18 mouse cellular contexts compared by ENCODE assay signal in genomic region chr7:145048481-145048877, GRCm38 (mm10).
A peak's percentile ranks its signal among the peaks of the same experiment; 100 is the strongest.
DNase-seq lines count a peak whose midpoint lies in the region; ATAC-seq and TF ChIP-seq lines count a peak whose summit lies in the region.
"Had no signal": no experiment of that assay in that cellular context is flagged by ENCODE, and none has a peak within 500 bp of the region (broad histone marks: within the 10 kb centered on the region; RNA-seq: fewer than 3 reads in every experiment).

No protein-coding gene starts in this region.

- DNase-seq in liver, adult 2 months (ENCODE audit: extremely low read depth, low read depth, low spot score) = no peak
- no peak for DNase-seq in liver, embryonic 11.5 days (ENCODE audit: low spot score)
- DNase-seq in lung, postnatal 14 days = no peak
- DNase-seq in lung, postnatal 25 days (ENCODE audit: low spot score) = peak; percentile 43
- DNase-seq in hindbrain, embryonic 10.5 days (ENCODE audit: low spot score) = no peak
- DNase-seq: cerebellum, adult 2 months; cerebellum, postnatal 10 days; gastrocnemius, adult 2 months; gastrocnemius, postnatal 25 days had no signal

- H3K36me3 ChIP-seq in heart, embryonic 13.5 days = no peaks in the 10 kb centered on the region
- no peaks in the 10 kb centered on the region for H3K36me3 ChIP-seq in heart, embryonic 11.5 days (ENCODE audit: control insufficient read depth, insufficient read depth, low read length)
- H3K36me3 ChIP-seq in liver, adult 2 months (ENCODE audit: control insufficient read depth, insufficient read depth, low read length) = no peaks in the 10 kb centered on the region
- H3K36me3 ChIP-seq in liver, embryonic 11.5 days (ENCODE audit: control insufficient read depth, insufficient read depth, low read length) = no peaks in the 10 kb centered on the region
- no peaks in the 10 kb centered on the region for H3K36me3 ChIP-seq in lung, embryonic 15.5 days
- no peaks in the 10 kb centered on the region for H3K36me3 ChIP-seq in hindbrain, embryonic 10.5 days
- H3K36me3 ChIP-seq: embryonic facial prominence, embryonic 10.5 days; heart, embryonic 12.5 days; hindbrain, embryonic 15.5 days had no signal

- peak overlapping the region; percentile 74 for H3K27ac ChIP-seq in heart, embryonic 13.5 days (replicated peaks)
- no peak overlapping the region for H3K27ac ChIP-seq in heart, embryonic 11.5 days (ENCODE audit: low read depth, low read length)
- H3K27ac ChIP-seq in liver, adult 2 months (replicated peaks; ENCODE audit: insufficient read depth, low read depth, low read length) = peak overlapping the region; percentile 13; the same call in 1 of the 2 replicates
- no peak overlapping the region for H3K27ac ChIP-seq in liver, embryonic 11.5 days (ENCODE audit: low read depth, low read length)
- peak overlapping the region; percentile 66 for H3K27ac ChIP-seq in lung, embryonic 15.5 days
- H3K27ac ChIP-seq in hindbrain, embryonic 10.5 days = no peak overlapping the region; the same call in 1 of the 2 replicates
- H3K27ac ChIP-seq: forebrain, embryonic 13.5 days; gastrocnemius, adult 2 months; hindbrain, embryonic 15.5 days had no signal

- no peak overlapping the region for H3K4me2 ChIP-seq in heart, embryonic 13.5 days
- no peak overlapping the region for H3K4me2 ChIP-seq in heart, embryonic 11.5 days
- no peak overlapping the region for H3K4me2 ChIP-seq in liver, embryonic 11.5 days
- no peak overlapping the region for H3K4me2 ChIP-seq in lung, embryonic 15.5 days
- H3K4me2 ChIP-seq: forebrain, embryonic 13.5 days; heart, embryonic 12.5 days; hindbrain, embryonic 15.5 days had no signal

- H3K9me3 ChIP-seq in heart, embryonic 13.5 days = no peaks in the 10 kb centered on the region
- H3K9me3 ChIP-seq in heart, embryonic 11.5 days (replicated peaks; ENCODE audit: control insufficient read depth, low read length) = no peaks in the 10 kb centered on the region
- H3K9me3 ChIP-seq in liver, embryonic 11.5 days (ENCODE audit: control insufficient read depth, low read length) = no peaks in the 10 kb centered on the region
- no peaks in the 10 kb centered on the region for H3K9me3 ChIP-seq in lung, embryonic 15.5 days
- H3K9me3 ChIP-seq in hindbrain, embryonic 10.5 days = no peaks in the 10 kb centered on the region
- H3K9me3 ChIP-seq: embryonic facial prominence, embryonic 10.5 days; heart, embryonic 12.5 days; hindbrain, embryonic 15.5 days had no signal

- no peaks in the 10 kb centered on the region for H3K79me2 ChIP-seq in liver, adult 2 months (ENCODE audit: control insufficient read depth, insufficient read depth, low read length)

- no peak for TF ChIP-seq CTCF in liver, adult 2 months (IDR thresholded peaks at IDR 0.05; ENCODE audit: low read depth, low read length)

- peaks cover 13% of the 10 kb centered on the region for H3K4me1 ChIP-seq in heart, embryonic 13.5 days
- peaks cover 11% of the 10 kb centered on the region for H3K4me1 ChIP-seq in heart, embryonic 11.5 days (ENCODE audit: control insufficient read depth, insufficient read depth, low read length)
- peaks cover 25% of the 10 kb centered on the region for H3K4me1 ChIP-seq in liver, adult 2 months (ENCODE audit: control insufficient read depth, insufficient read depth, low read length)
- peaks cover 11% of the 10 kb centered on the region for H3K4me1 ChIP-seq in liver, embryonic 11.5 days (replicated peaks; ENCODE audit: control insufficient read depth, insufficient read depth, low read length)
- peaks cover 30% of the 10 kb centered on the region for H3K4me1 ChIP-seq in lung, embryonic 15.5 days
- H3K4me1 ChIP-seq in hindbrain, embryonic 10.5 days (replicated peaks) = peaks cover 13% of the 10 kb centered on the region
- H3K4me1 ChIP-seq: forebrain, embryonic 13.5 days; hindbrain, embryonic 15.5 days had no signal

- no peaks in the 10 kb centered on the region for H3K27me3 ChIP-seq in heart, embryonic 13.5 days (replicated peaks)
- no peaks in the 10 kb centered on the region for H3K27me3 ChIP-seq in heart, embryonic 11.5 days (ENCODE audit: control insufficient read depth, insufficient read depth, low read length)
- H3K27me3 ChIP-seq in liver, adult 2 months (ENCODE audit: control insufficient read depth, insufficient read depth, low read length) = no peaks in the 10 kb centered on the region
- no peaks in the 10 kb centered on the region for H3K27me3 ChIP-seq in liver, embryonic 11.5 days (replicated peaks; ENCODE audit: control insufficient read depth, insufficient read depth, low read length)
- H3K27me3 ChIP-seq in lung, embryonic 15.5 days = no peaks in the 10 kb centered on the region
- no peaks in the 10 kb centered on the region for H3K27me3 ChIP-seq in hindbrain, embryonic 10.5 days (ENCODE audit: insufficient read depth, poor library complexity, severe bottlenecking)
- H3K27me3 ChIP-seq: forebrain, embryonic 13.5 days; heart, embryonic 12.5 days; hindbrain, embryonic 15.5 days; Patski had no signal

- WGBS in heart, embryonic 13.5 days = 77% methylated on average over 5 of the region's 5 CpGs
- WGBS in heart, embryonic 11.5 days (ENCODE audit: insufficient replicate concordance) = 76% methylated on average over 5 of the region's 5 CpGs
- 55% methylated on average over 5 of the region's 5 CpGs for WGBS in liver, adult 2 months
- WGBS in liver, embryonic 11.5 days = 74% methylated on average over 5 of the region's 5 CpGs
- WGBS in lung, embryonic 15.5 days = 67% methylated on average over 5 of the region's 5 CpGs
- 83% methylated on average over 5 of the region's 5 CpGs for WGBS in hindbrain, embryonic 10.5 days

- H3K4me3 ChIP-seq in heart, embryonic 13.5 days = no peak overlapping the region
- no peak overlapping the region for H3K4me3 ChIP-seq in heart, embryonic 11.5 days (ENCODE audit: low read depth, low read length)
- no peak overlapping the region for H3K4me3 ChIP-seq in liver, adult 2 months (ENCODE audit: insufficient read depth, low read depth, low read length)
- H3K4me3 ChIP-seq in liver, embryonic 11.5 days (ENCODE audit: low read depth, low read length) = no peak overlapping the region
- H3K4me3 ChIP-seq in lung, embryonic 15.5 days = no peak overlapping the region
- no peak overlapping the region for H3K4me3 ChIP-seq in hindbrain, embryonic 10.5 days
- H3K4me3 ChIP-seq: embryonic facial prominence, embryonic 10.5 days; forebrain, embryonic 13.5 days; gastrocnemius, adult 2 months; heart, embryonic 12.5 days; hindbrain, embryonic 15.5 days had no signal

- H3K9ac ChIP-seq in heart, embryonic 13.5 days = no peak overlapping the region
- H3K9ac ChIP-seq in heart, embryonic 11.5 days (ENCODE audit: low read depth, low read length) = no peak overlapping the region
- 0 out of 2 replicates have a peak overlapping the region, but pooled peaks have one; percentile 21 for H3K9ac ChIP-seq in liver, adult 2 months (ENCODE audit: low read depth, low read length)
- H3K9ac ChIP-seq in liver, embryonic 11.5 days (ENCODE audit: low read depth, low read length) = no peak overlapping the region
- no peak overlapping the region for H3K9ac ChIP-seq in lung, embryonic 15.5 days
- H3K9ac ChIP-seq: forebrain, embryonic 13.5 days; heart, embryonic 12.5 days; hindbrain, embryonic 15.5 days had no signal

- no peak for TF ChIP-seq POLR2A in liver, adult 2 months (IDR thresholded peaks at IDR 0.05; ENCODE audit: extremely low read depth, insufficient read depth, low read length)

- ATAC-seq in heart, embryonic 13.5 days (ENCODE audit: extremely low read depth, insufficient number of reproducible peaks, low FRiP score, low TSS enrichment) = no peak
- ATAC-seq in heart, embryonic 11.5 days (replicated peaks; ENCODE audit: insufficient number of reproducible peaks, low FRiP score, low TSS enrichment) = no peak
- no peak for ATAC-seq in liver, embryonic 11.5 days (replicated peaks; ENCODE audit: low FRiP score)
- no peak for ATAC-seq in lung, embryonic 15.5 days (ENCODE audit: borderline replicate concordance, extremely low read depth, low FRiP score, low TSS enrichment)
- ATAC-seq: activated CD4-positive, CD25-positive, alpha-beta regulatory T cell, adult 4 months; forebrain, embryonic 13.5 days; Patski had no signal

Comparison
In these comparisons a context has a peak if more than half of its experiments do, and no peak if none do; other contexts are left out.
1. H3K27ac ChIP-seq: peak in heart, embryonic 13.5 days (single experiment), liver, adult 2 months (single experiment) and lung, embryonic 15.5 days (single experiment); none in heart, embryonic 11.5 days (single experiment), liver, embryonic 11.5 days (single experiment) and hindbrain, embryonic 10.5 days (single experiment).